Mouse (Mus musculus) regulatory T cell (primary cell): ENCODE results near the gene Wasf2.

Experiments
- in situ Hi-C: fragments of 300-600 bp; cut with MboI, MseI; formaldehyde crosslinking; loops from one replicate; pipeline ENCODE4 v1.15.1; 2025; ENCODE audit warnings: high pct_unique_total_duplicates

Gene Wasf2

DNA sequence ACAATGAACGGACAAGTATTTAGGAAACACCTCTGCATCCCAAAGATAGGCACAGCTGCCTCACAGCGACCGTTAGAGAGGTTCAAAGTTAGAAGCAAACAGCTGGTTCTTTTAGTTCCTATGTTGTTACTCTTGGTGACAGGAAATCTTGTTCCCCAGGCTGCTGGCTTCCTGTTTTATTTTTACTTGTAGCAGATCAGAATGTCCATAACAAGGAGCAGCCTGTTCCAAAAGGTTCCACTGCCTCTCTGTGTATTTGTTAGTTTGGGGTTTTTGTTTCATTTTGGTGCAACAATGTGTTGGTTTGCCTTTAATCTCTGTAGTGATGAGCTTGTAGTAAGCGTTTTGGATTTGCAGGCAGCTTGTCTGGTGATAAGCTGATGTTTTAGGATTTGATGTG is 44.1 kb downstream of the Wasf2 start:
- in situ Hi-C loops: no loop called here

DNA sequence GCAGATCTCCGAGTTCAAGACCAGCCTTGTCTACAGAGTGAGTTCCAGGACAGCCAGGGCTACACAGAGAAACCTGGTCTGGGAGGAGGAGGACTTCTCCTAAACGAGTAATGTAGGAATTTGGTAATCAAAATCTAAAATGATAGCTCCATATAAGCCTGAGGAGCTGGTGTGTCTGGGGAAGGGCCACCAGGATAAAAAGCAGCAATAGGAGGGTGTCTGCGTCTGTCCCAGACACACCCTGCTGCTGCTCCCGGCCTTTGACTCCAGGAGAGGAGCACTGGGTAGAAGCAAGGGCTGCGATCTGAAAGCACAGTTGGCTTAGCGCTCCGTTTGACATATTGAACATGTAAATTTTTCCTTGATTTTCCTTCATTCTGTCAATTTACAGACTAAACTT is 45.0 kb downstream of the Wasf2 start:
- in situ Hi-C loops: no loop called here

GRCm38 (mm10) chr4:133175998-133176760 is 45.9 kb downstream of the Wasf2 start:
- in situ Hi-C loops: no loop called here

DNA sequence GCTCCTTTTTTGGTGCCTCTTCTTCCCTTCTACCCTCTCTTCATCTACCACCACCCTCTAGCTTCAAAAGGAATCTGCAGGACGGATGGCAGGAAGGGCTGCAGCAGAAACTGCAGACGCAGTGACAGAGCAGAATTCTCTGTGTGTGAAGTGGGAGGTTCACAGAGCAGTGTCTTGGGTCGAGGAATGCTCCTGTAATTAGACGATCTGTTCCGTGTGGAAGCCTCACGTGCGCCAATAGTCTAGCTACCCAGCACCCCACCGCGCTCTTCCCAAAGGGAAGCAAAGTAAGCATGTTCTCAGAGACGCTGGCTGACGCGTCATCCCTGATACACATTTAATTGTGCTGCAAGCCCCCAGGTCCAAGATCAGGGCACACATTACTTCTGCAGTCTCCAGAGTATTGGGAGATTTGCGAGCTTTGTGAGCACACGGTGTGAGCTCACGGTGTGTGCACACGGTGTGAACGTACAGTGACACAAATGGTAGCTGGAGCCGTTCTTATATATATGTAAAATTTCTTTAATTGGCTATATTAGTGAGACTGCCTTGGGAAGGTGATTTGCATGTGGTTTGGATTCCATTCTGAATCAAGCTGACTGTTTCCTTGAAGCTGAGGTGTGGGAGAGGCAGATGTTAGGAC is 46.6 kb downstream of the Wasf2 start:
- in situ Hi-C loops: no loop called here

DNA sequence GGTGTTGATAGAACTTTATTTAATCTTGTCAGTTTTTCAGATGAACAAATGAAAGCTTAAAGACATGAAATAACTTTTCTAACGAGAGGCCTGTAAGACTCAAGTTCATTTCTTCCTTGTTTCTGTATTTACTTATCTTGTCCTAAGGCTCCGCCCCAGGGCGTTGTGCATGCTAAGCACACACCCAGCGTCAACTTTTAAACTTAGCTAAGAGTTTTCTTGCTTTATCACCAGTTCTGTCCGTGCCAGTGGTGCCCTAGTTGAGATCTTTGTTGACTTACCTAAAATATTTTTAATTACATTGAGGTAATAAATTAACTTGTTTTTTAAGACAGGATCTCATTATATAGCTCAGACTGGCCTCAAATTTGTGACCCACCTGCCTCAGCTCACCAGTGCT is 48.0 kb downstream of the Wasf2 start:
- in situ Hi-C loops: no loop called here

- in situ Hi-C loops: no loop called here
Measured at GRCm38 (mm10) chr4:133179258-133179657, 49.0 kb downstream of the Wasf2 start.

DNA sequence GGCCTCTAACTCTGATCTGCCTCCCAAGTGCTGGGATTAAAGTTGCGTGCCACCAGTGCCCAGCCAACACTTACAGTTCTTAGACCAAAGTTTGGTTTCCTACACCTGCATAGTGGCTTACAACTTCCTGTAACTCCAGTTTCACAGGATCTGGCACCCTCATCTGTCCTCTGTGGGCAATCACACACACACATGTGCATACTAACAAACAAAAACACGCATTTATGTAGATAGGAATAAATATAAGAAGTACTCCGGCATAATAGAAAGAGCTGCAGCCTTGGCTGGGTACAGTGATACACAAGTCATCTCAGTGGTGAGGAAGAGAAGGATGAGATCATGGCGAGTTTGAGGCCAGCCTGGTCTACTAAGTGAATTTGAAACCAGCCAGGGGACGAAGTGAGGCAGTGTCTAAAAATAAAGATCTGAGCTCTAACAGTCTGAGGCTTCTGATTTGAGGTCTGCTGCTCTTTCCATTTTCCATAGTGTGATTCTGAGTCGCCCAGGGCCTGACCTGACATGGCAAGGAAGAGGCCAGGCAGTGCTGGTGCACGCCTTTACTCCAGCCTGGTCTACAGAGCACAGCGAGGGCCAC is 52.2 kb downstream of the Wasf2 start:
- in situ Hi-C loops: no loop called here

- in situ Hi-C loops: no loop called here
Measured at GRCm38 (mm10) chr4:133184031-133184897, 54.0 kb downstream of the Wasf2 start.

DNA sequence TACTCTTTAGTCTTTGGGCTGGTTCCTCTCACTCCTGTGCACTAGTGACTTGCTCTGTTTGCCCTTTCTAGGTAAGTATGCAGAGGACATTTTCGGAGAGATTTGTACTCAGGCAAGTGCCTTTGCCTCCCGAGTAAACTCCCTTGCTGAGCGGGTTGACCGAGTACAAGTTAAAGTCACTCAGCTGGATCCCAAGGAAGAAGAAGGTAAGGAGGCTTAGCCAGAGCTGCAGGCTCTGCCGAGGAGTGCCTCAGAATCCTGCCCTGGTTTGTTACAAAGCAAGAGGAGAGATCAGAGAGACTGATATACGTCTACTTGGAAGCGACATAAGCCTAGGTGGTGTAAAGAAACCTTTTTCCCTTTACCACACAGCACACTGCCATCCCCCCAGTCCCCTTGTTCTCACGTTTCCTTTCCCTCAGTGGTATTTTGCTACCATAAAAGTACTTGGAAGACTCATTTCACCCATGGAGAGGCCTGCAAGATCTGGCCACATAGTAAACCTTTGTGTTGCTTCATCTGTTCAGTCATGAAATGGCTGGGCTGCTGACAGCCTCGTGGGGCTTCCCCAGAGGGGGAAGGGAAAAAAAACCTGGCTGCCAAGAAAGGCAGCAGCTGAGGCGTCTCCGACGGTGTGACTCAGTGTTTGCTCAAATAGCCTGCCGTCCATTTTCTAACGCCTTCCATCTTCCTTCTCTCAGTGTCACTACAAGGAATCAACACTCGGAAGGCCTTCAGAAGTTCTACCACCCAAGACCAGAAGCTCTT is 54.8 kb downstream of the Wasf2 start:
- in situ Hi-C loops: loop anchor here (5.0 kb wide), 1 partner anchor 58 kb away; no protein-coding TSS in a partner anchor

GRCm38 (mm10) chr4:133185893-133186292 is 55.6 kb downstream of the Wasf2 start:
- in situ Hi-C loops: loop anchor here (5.0 kb wide), 1 partner anchor 59 kb away; no protein-coding TSS in a partner anchor

DNA sequence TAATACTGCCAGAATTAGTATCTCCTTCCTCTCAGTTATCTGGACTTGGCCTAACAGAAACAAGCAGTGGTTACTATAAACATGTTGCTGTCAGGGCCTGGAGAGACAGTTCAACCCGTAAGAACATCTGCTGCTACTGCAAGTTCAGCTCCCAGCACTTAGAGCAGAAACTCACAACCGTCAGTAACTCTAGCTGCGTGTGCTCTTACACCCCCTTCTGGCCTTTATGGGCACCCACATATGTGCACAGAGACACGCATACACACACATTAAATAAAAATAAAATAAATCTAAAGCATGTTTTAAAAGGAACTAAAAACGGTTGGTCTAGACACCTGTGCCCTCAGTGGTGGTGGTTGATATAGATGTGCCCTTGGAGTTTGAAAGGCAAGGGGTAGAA is 56.6 kb downstream of the Wasf2 start:
- in situ Hi-C loops: loop anchor here (5.0 kb wide), 1 partner anchor 60 kb away; no protein-coding TSS in a partner anchor

DNA sequence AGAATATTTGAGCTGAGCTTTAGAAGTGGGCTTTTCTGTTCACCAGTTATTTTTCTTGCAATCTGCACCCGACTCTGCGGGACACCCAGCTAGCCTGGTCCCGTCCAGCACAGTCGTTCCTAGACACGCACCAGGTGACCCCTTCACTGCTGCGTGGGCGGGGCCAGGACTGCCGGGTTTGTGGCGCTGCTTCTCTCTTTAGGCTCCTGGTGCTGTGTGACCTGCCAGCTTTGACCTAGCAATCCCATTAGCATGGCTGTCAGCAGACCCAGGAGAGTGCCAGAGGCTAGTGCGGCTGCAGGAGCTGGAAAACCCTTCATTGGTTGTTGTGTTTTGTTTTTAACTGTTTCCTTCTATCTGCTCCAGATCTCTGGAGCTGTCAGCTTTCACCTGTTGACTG is 59.1 kb downstream of the Wasf2 start:
- in situ Hi-C loops: loop anchor here (5.0 kb wide), 1 partner anchor 62 kb away; no protein-coding TSS in a partner anchor

- in situ Hi-C loops: no loop called here
Measured at GRCm38 (mm10) chr4:133194482-133194881, 64.2 kb downstream of the Wasf2 start.

DNA sequence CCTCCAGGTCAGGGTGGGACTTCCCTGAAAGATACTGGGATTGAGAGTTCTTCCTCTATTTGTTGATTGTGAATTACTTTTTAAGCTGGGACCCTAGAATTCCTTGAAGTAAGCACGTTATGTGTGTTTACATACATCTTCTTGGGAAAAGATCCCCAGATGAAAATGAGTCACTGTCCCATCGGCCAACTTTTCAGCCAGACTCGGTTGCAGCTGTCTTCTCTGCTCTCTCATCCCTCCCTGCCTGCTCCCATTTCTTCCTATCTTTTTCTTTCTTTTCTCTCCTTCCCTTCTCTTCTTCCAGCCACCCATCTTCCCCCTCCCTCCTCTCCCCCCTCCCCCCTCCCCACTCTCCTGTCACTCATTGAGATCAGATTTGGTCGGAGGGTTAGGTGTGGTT is 64.7 kb downstream of the Wasf2 start:
- in situ Hi-C loops: no loop called here

- in situ Hi-C loops: no loop called here
Measured at GRCm38 (mm10) chr4:133196136-133196535, 65.8 kb downstream of the Wasf2 start.

DNA sequence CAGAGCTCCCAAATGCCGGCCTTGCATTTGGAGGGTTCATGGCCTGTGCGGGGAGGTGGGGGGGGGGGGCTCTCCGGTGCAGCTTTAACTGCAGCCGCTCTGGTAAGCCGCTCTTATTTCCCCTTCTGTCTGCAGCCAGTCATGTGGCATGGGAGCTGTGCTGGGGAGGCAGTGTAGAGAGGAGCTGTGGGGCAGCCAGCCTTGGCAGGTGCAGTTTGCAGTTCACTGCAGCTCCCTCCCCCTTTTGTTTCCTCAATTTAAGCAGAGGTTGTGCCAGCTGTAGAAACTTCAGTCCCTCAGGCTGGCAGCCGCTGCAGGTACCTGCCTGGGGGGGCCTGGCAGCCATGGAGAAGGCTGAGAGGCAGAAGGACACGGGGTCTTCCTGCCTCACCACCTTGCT is 66.5 kb downstream of the Wasf2 start:
- in situ Hi-C loops: no loop called here

- in situ Hi-C loops: no loop called here
Measured at GRCm38 (mm10) chr4:133197355-133197754, 67.0 kb downstream of the Wasf2 start.

DNA sequence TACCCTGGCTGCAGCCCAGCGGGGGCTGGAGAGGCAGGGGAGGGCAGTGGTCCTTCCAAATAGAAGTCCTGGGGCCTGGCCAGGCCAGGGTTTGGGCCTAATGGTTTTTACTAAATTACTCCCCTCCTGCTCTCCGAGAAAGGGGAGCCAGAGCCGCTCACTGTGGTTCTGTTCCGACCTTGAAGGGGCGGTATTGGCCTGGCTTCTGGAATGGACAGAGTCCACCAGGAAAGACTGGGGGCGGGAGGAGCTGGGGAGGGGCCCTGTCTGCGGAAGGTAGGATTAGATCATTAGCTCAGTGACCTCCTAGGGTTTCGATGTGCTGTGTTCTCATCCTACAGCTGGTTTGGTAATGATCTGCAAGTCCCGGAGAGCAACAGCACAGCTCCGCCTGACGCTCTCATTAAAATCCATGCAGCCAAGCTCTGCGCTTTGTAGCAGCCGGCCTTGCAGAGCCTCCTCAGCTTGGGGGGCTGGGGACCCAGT is 67.5 kb downstream of the Wasf2 start:
- in situ Hi-C loops: no loop called here

GRCm38 (mm10) chr4:133198337-133199180 is 68.3 kb downstream of the Wasf2 start:
- in situ Hi-C loops: no loop called here

DNA sequence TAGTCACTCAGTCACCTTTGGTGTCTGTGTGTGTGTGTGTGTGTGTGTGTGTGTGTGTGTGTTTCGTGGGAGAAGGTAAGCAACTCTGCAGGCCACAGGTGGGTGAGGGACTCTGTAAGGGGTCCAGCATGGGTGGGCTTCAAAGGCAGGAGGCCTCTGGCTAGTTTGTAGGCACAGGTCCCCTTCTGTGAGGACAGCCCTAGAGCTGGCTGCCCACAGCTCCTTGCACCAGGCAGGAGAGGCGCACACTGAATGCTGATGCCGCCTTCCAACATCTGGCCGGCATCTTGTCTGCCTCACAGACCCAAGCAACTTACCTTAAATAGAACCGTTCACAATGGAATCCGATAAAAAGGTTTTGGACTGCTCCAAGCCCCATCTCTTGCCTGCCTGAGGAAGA is 69.4 kb downstream of the Wasf2 start:
- in situ Hi-C loops: no loop called here
